Mouse (Mus musculus) heart, embryonic 16.5 days (tissue): ENCODE results near the gene Insl6. TPM values are rescaled to one million over a fixed set of nuclear protein-coding genes. Genes with fewer than 3 reads are reported as not detected.
A peak's percentile ranks its signal among the peaks of the same experiment; 100 is the strongest.

ENCODE experiments used
- ATAC-seq: fragments of 200-750 bp; cut with Nextera tagmentation; replicated peaks from 2 replicates; pipeline ENCODE4 v1.8.0; 2017; ENCODE audit warnings: moderate number of reproducible peaks; ENCODE audit not compliant: insufficient read depth, low FRiP score; ENCODE audit errors: extremely low read depth
- H3K27ac ChIP-seq: fragments of 300-500 bp; sonication (generic); 2 replicates; pipeline ENCODE4 v1.5.1; 2014; ENCODE audit warnings: mild to moderate bottlenecking, low read length, control low read depth, moderate library complexity
- H3K27me3 ChIP-seq: fragments of 300-500 bp; sonication (generic); 2 replicates; pipeline ENCODE4 v1.6.1; 2014; ENCODE audit warnings: low read length, mixed read lengths; ENCODE audit not compliant: control insufficient read depth, insufficient read depth
- H3K36me3 ChIP-seq: fragments of 300-500 bp; sonication (generic); 2 replicates; pipeline ENCODE4 v1.6.1; 2014; ENCODE audit not compliant: control insufficient read depth, insufficient read depth
- H3K4me1 ChIP-seq: fragments of 300-500 bp; sonication (generic); 2 replicates; pipeline ENCODE4 v1.6.1; 2014; ENCODE audit warnings: low read length, mixed read lengths; ENCODE audit not compliant: control insufficient read depth, insufficient read depth
- H3K4me2 ChIP-seq: fragments of 300-500 bp; sonication (generic); 2 replicates; pipeline ENCODE4 v1.6.1; 2014; ENCODE audit warnings: low read depth, mild to moderate bottlenecking, control low read depth, low read length
- H3K4me3 ChIP-seq: fragments of 300-500 bp; sonication (generic); 2 replicates; pipeline ENCODE4 v1.5.1; 2014; ENCODE audit warnings: mild to moderate bottlenecking, control low read depth, low read length
- H3K9ac ChIP-seq: fragments of 300-500 bp; sonication (generic); 2 replicates; pipeline ENCODE4 v1.6.1; 2014; ENCODE audit warnings: low read length, control low read depth
- H3K9me3 ChIP-seq: fragments of 300-500 bp; sonication (generic); replicated peaks from 2 replicates; pipeline ENCODE4 v1.6.1; 2016; ENCODE audit warnings: low read length; ENCODE audit not compliant: control insufficient read depth
- WGBS: fragments of 180-500 bp; shearing (Covaris S2); extraction: QIAGEN DNeasy Blood & Tissue Kit; methylation state at CpG from one replicate; pipeline ENCODE4 v1.1.7; 2014; 5-methylcytosine and 5-hydroxymethylcytosine counted together
- polyA plus RNA-seq: library from polyadenylated mRNA; unstranded; fragments of >200 nt; fragmentation: Nextera tagmentation; extraction: Ambion mirVana; gene quantifications from 2 replicates; pipeline ENCODE4 v1.2.1, GENCODE M21; 2015

Gene Insl6
- polyA plus RNA-seq, 1 experiment from 2014 or later: 4.7 TPM

DNA sequence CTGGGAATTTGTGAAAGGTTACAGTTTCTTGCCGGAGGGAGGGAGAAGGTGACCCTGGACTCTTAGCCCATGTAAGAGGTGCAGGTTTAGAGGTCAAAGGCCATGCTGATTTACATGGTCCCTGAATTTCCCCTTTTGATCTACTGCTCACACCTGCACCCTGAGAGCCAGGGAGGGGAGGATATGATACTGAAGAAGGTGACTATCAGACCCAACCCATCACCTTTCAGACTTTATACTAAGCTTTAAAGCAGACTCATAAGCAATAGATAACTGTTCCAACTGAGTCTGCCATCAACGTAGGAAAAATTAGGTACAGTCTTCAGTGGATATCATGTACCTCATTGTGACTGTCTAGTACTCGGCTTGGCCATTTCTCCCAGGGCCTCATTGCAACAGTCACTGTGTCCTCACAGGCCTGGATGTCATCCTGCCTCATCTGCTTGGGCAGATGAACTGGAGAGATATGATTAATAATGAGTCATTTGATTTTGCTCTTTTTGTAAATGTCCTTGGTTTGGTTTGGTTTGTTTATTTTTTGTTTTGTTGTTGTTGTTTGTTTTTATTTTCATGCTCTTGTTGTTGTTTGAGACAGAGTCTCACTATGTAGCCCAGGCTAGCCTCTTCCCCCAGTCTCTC is 43.6 kb upstream of the Insl6 start:
- H3K36me3 ChIP-seq: no peaks in the 10 kb centered on the region
- H3K4me1 ChIP-seq: peaks cover 6% of the 10 kb centered on the region
- no peaks in the 10 kb centered on the region for H3K9me3 ChIP-seq
- H3K27me3 ChIP-seq: no peaks in the 10 kb centered on the region
- no peak overlapping the region for H3K4me2 ChIP-seq
- ATAC-seq: no peak
- H3K9ac ChIP-seq: no peak overlapping the region
- H3K4me3 ChIP-seq: no peak overlapping the region
- WGBS: 82% methylated on average over 3 of the region's 3 CpGs
- no peak overlapping the region for H3K27ac ChIP-seq

DNA sequence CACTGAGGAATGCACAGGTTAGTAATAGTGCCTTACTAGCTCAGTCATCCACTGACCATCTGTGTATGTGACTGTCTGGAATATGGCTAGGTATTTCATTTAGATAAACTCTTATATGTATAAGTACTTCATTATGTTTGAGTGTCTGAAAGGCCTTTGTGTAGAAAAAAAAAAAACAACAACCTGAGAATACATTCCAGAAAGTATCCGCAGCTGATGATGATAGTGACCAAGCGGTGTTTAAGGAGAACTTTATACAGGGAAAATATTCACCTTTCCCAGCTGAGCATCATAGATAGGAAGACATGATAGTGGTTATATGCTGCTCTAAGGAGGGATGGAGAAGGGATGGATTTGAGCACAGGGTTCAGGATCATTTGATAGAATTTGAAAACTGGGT is 42.9 kb upstream of the Insl6 start:
- Histone ChIP-seq H3K4me3 (no peak overlapping the region), H3K4me2 (no peak overlapping the region), H3K9ac (no peak overlapping the region), H3K4me1 (peaks cover 6% of the 10 kb centered on the region), H3K9me3 (no peaks in the 10 kb centered on the region), H3K27ac (no peak overlapping the region), H3K36me3 (no peaks in the 10 kb centered on the region), H3K27me3 (no peaks in the 10 kb centered on the region)
- WGBS: 80% methylated on average over 2 of the region's 2 CpGs
- ATAC-seq: no peak

DNA sequence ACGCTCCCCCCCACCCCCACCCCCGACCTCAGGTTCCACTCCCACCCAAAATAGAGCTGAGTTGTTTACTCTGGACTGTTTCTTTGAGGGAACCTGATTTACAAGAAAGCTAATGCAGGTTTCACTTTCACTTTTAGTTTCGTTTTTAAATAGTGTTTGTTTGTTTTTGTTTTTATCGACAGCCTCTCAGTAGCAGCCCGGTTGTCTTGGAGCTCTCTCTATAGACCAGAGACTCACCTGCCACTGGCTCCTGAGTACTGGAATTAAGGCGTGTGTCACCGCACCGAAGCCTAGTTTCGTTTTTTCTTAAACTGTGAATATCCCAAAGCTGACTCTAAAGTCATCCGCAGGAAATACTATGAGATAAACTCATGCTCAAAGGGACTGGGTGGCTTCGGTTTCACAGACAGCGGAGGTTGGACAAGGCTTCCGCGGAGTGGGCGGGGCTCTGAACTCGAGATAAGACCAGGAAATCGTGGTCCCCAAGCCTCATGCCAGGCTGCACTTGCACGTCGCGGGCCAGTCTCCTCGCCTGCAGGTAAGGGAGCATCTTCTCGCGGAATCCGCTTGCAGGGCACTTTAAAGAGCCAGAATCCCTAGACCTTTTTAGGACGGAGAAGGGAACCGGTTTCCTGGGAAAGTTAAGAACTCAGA is 41.9 kb upstream of the Insl6 start, which contains the start of the genes Plgrkt and Cd274:
Gene Plgrkt (minus strand): TSS at position 422 of the 654 bp plus-strand sequence.
Gene Cd274 (plus strand): TSS at position 487 of the 654 bp plus-strand sequence.
- H3K36me3 ChIP-seq: no peaks in the 10 kb centered on the region
- H3K4me3 ChIP-seq: peak within 1 kb of the TSS; percentile 83
- peak within 1 kb of the TSS; percentile 62 for H3K27ac ChIP-seq
- H3K9ac ChIP-seq: peak within 1 kb of the TSS; percentile 73
- no peaks in the 10 kb centered on the region for H3K27me3 ChIP-seq
- ATAC-seq: peak; percentile 82
- WGBS: 2% methylated on average over 26 of the region's 26 CpGs
- no peaks in the 10 kb centered on the region for H3K9me3 ChIP-seq
- peaks cover 12% of the 10 kb centered on the region for H3K4me1 ChIP-seq
- H3K4me2 ChIP-seq: peak within 1 kb of the TSS; percentile 91

DNA sequence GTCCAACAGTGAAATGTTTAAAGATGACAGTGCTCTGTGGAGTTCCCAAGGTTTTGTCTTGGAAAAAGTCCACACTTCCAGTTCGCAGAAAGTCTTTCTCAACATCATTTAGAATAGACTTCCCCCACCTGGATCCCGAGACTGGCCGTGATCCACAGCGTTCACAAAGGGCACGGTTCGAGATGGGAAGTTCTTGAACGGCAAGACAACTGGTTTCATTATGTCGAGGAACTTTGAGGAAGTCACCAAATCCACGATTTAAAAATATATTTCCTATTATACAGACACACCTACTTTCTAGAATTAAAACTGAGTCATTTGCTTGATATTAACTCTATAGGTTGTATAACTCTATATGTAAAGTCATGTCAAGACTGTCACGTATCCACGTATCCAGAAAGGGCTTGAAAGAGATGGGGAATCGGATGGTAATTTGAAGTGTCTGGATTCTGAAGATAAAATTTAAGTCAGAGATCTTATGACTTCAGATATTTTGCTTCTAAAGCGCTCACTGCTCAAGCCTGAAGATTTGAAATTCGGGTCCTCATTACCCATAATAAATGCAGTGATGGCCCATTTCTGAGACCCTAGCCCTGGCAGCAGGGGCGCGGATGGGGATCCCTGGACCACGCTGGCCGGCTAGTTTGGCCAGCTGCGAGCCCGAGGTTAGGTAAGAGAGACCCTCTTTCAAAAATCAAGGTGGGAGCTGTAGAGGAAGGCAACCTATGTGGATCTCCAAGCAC is 41.2 kb upstream of the Insl6 start:
- Histone ChIP-seq H3K4me3 (peak overlapping the region; percentile 83), H3K4me1 (peaks cover 13% of the 10 kb centered on the region), H3K27me3 (no peaks in the 10 kb centered on the region), H3K27ac (peak overlapping the region; percentile 62), H3K9ac (peak overlapping the region; percentile 73), H3K36me3 (no peaks in the 10 kb centered on the region), H3K9me3 (no peaks in the 10 kb centered on the region), H3K4me2 (peak overlapping the region; percentile 91)
- ATAC-seq: no peak
- WGBS: 47% methylated on average over 20 of the region's 20 CpGs

DNA sequence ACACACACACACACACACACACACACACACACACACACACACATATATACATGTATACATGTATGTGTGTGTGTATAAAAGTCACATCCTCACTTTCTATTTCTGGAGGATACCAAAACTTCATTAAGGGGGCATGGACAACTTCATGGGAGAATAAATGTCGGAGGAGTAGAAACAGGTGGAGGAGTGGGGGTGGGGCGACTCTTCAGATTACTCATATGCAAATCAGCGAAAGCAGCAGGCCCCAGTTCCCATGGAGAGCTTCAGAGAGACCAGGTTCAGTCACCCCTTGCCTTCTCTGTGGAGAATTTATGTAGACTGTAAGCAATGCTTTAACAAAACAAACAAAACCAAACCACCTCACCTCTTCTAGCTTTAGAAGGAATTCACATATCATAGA is 39.9 kb upstream of the Insl6 start:
- WGBS: 37% methylated on average over 3 of the region's 3 CpGs

DNA sequence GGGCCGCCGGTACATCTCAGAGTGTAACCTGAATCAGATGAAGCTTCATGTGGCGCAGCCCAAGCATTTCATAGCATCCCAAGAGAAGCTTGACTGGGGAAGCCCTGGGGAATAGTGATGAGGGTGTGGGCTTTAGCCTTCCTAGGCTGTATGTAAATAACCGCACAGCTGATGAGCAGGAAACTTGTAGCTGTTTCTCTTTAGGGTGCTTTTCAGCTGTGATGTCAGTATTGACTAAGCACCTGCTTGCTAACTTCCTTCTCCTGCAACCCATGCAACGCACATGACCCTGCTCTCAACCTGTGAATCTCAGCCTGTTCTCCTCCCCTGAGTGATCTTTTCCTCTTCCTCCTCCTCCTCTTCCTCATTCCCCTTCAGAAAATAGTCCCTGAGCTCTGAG is 38.9 kb upstream of the Insl6 start:
- no peak overlapping the region for H3K4me3 ChIP-seq
- 73% methylated on average over 5 of the region's 5 CpGs for WGBS
- H3K9ac ChIP-seq: no peak overlapping the region
- no peaks in the 10 kb centered on the region for H3K9me3 ChIP-seq
- H3K4me2 ChIP-seq: no peak overlapping the region
- no peak overlapping the region for H3K27ac ChIP-seq
- no peak for ATAC-seq
- no peaks in the 10 kb centered on the region for H3K36me3 ChIP-seq
- peaks cover 19% of the 10 kb centered on the region for H3K4me1 ChIP-seq
- no peaks in the 10 kb centered on the region for H3K27me3 ChIP-seq

More for the DNA sequence above, 39.9 kb upstream of the Insl6 start:
- H3K36me3 ChIP-seq: no peaks in the 10 kb centered on the region
- H3K9me3 ChIP-seq: no peaks in the 10 kb centered on the region
- H3K4me2 ChIP-seq: no peak overlapping the region
- H3K4me1 ChIP-seq: peaks cover 19% of the 10 kb centered on the region
- H3K4me3 ChIP-seq: no peak overlapping the region
- no peak for ATAC-seq
- no peaks in the 10 kb centered on the region for H3K27me3 ChIP-seq
- H3K9ac ChIP-seq: no peak overlapping the region
- no peak overlapping the region for H3K27ac ChIP-seq

DNA sequence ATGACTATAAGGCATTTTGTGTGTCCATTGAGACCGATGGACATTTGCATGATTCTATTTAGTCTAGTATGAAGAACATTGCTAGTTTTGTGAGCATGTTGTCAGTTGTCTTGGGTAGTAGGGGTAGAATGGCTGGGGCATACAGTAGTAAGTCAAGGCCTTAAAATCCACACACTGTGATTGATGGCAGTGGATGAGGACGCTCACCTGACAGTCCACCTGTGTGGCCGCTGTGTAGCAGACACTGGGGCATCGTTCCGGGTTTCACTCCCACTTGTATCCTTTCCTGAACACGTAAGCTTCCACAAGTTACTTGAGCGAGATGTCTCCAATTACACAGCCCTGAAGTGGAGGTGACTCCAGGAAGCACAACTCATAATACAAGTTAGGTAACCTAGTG is 38.4 kb upstream of the Insl6 start:
- H3K9ac ChIP-seq: no peak overlapping the region
- 78% methylated on average over 7 of the region's 7 CpGs for WGBS
- H3K9me3 ChIP-seq: no peaks in the 10 kb centered on the region
- no peak overlapping the region for H3K4me2 ChIP-seq
- no peaks in the 10 kb centered on the region for H3K27me3 ChIP-seq
- no peak overlapping the region for H3K27ac ChIP-seq
- no peaks in the 10 kb centered on the region for H3K36me3 ChIP-seq
- H3K4me3 ChIP-seq: no peak overlapping the region
- peaks cover 19% of the 10 kb centered on the region for H3K4me1 ChIP-seq
- ATAC-seq: no peak

DNA sequence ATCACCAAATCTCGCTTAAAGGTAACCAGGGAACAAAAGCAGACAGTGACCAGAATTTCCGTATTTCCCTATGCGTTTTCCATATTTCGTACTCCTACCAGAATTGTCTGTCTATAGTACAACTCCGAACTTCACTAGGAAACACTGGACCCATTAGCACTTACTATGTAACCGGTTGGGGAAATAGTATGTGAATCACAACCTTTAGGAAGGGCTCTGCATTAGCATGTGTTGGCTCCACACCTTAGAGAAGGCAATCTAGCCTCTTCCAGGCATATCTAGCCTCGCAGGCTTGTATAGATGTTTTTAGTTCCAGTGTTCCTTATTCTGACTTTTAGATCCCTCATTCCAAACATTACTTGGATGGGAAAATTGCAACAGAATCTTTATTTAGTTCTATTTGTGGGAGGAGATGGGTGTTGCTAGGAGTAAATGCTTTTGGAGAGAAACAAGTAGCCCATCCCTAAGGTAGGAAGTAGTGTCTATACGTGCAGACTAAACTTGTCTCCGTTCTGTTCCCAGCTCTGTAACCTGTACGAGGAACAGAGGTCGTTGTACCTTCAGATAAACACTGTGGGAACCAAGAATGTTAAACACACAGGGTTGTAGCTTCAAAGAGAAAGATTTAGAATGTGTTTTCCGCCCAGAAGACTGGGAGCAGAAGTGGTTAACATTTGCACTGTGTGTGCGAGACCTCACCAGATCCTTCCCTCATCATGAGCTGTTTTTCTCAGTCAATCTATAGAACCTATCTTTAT is 37.2 kb upstream of the Insl6 start:
- Histone ChIP-seq H3K9me3 (no peaks in the 10 kb centered on the region), H3K27ac (peak overlapping the region; percentile 19), H3K27me3 (no peaks in the 10 kb centered on the region), H3K36me3 (no peaks in the 10 kb centered on the region), H3K9ac (peak overlapping the region; percentile 75), H3K4me3 (peak overlapping the region; percentile 60), H3K4me1 (peaks cover 16% of the 10 kb centered on the region), H3K4me2 (peak overlapping the region; percentile 71)
- no peak for ATAC-seq
- 40% methylated on average over 13 of the region's 13 CpGs for WGBS
